Mouse (Mus musculus) adrenal gland, postnatal 14 days (tissue): ENCODE data around the gene P4htm. TPM values are rescaled to one million over a fixed set of nuclear protein-coding genes. Genes with fewer than 3 reads are reported as not detected.
"Not testable (repeated sequence)": the region's sequence is repeated elsewhere in the genome, so short reads cannot be mapped to it uniquely, and the experiment has no call there.

Experiments
- DNase-seq: peaks from one replicate; pipeline ENCODE4 v3.0.0; 2021; ENCODE audit warnings: mixed read lengths
- long read RNA-seq, 2 experiments: library from polyadenylated mRNA; stranded (forward); transcript quantifications; one replicate each; pipeline ENCODE4 v2.0.0; 2021
- total RNA-seq: library from RNA; stranded (reverse); gene quantifications from 2 replicates; pipeline ENCODE4 v1.2.3, GENCODE M21; 2021

P4htm gene
- total RNA-seq = 4.7 and 7.7 TPM in 2 replicates
- long read RNA-seq, experiment 1, transcript P4htm-201 (9 exons, 1,841 nt) = major isoform, 8 of 17 reads
- long read RNA-seq, experiment 1, partial matches to known transcripts = 5 of 17 reads
- long read RNA-seq, experiment 1, other reads (novel, unspliced or antisense) = 4 of 17 reads
- long read RNA-seq, experiment 2, transcript P4htm-201 (9 exons, 1,841 nt) = major isoform, 9 of 17 reads
- long read RNA-seq, experiment 2, partial matches to known transcripts = 6 of 17 reads
- long read RNA-seq, experiment 2, other reads (novel, unspliced or antisense) = 2 of 17 reads

DNA sequence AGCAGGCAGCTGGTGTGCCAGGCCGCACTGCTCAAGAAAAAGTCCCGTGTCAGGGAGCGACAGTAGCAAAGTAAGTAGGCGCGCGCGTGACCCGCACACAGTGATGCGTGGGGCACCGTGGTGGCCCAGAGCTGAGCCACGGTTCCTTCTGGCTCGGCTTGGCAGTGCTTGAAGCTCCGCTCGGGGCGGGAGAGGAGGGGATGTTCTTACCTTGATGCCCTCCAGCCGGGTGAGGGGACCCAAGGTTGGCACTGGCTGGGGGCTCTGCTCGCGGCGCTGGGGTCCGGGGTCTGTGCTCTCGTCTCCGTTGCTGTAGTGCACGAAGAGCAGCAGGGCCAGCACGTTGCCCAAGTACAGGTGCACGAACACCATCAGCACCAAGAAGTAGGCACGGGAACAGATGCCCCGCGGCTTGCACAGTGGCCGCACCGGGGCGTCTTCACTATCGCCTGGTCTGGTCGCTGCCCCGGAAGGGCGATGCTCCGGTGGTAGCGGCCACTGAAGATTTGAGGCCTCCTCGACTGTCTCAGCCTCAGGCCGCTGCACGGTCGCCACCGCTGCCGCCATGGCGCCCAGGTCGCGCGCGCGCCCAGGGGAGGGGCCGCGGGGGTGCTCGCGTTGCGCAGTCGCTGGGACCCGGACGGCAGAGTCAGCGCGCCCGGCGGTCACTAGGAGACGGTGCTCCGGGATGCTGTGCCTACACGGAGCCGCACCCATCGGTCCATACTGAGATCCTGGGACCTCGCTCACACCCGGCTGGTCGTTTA, at the start of gene P4htm:
TSS of gene P4htm (minus strand) at position 670 of the 767 bp plus-strand sequence.
- peak; percentile 86 for DNase-seq

DNA sequence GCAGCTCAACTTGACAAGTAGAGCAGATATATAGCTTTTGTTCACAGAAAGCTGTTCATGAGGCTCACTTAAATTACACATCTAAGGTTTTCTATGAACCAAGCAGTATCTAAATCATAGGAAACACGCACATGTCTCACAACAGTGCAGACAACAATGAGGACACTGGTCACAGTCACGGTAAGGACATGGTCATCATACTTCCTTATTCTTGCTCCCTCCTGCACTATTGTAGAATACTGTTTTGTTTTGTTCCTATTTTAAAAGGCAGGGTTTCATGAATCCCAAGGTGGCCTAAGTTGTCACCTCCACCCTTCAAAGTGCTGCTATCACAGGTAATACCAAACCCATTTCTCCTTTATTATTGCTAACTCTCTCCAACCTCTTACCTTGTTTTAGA, 42.4 kb upstream of the P4htm start:
- DNase-seq = no peak

DNA sequence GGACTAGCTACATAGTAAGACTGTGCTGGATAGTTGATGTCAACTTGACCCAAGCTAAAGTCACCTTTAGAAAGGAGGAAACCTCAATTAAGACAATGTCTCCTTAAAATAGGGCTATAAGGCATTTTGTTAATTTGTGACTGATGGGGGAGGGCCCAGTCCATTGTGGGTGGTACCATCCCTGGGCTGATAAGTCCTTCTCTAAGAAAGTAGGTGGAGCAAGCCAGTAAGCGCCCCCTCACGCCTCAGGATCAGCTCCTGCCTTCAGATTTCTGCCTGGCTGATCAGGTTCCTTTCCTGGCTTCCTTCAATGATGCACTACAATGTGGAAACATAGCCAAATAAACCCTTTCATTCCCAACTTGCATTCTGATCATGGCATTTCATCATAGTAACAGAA, 37.9 kb upstream of the P4htm start:
- DNase-seq = no peak

DNA sequence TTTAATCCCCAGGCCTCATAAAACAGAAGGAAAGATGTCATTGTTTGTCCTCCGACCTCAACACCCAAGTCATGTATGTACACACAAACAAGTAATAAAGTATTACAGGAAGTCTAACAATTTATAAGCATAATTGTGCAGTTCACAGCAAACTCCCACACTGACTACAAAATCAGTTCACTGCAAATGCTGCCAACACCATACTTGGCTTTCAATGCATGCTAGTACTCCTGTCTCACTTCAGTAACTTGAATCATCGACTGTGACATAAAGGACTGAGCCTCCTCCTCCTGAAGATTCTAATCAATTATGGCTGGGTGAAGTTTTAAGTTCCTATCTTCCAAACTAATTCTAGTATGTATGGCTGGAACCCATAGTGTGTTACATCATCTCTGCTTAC, 36.4 kb upstream of the P4htm start:
- DNase-seq = no peak

DNA sequence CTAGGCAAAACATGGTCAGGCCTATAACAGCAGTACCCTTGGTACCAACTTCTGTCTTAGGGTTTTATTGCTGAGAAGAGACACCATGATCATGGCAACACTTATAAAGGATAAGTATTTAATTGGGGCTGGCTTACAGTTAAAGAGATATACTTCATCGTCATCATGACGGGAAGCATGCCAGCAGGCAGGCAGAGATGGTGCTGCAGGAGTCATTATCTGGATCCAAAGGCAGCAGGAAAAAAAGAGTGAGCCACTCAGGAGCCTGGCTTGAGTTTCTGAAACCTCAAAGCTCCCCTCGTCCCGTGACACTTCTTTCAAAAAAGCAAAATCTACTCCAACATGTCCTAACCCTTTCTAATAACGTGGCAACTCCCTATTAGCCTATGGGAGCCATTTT, 34.9 kb upstream of the P4htm start:
- DNase-seq = no peak

DNA sequence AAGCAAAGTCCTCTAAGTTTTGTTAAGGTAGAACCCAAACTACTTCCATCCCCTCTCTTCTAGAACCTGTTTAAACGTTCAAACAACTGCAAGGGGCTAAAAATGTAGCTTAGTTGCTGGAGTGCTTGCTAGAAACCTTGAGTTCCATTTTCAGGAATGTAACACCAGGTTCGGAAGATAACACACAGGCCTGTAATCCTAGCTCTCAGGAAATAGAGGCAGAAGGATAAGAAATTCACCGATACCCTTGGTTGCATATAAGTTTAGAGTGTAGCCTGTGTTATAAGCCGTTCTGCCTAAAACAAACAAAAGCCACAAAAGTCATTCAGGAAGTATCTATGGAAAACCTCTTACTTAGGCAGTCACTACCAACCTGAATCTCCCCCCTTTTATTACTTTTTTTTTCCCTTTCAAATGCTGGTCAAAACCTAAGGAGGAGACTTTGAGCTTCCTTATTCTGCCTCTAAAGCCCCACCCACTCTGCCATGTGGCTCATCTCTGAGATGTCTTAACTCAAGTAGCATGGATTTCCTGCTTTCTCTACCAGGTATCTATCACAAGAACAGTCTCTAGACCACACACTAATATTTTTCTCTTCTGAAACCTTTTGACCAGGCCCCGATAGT, 34.3 kb upstream of the P4htm start:
- no peak for DNase-seq

DNA sequence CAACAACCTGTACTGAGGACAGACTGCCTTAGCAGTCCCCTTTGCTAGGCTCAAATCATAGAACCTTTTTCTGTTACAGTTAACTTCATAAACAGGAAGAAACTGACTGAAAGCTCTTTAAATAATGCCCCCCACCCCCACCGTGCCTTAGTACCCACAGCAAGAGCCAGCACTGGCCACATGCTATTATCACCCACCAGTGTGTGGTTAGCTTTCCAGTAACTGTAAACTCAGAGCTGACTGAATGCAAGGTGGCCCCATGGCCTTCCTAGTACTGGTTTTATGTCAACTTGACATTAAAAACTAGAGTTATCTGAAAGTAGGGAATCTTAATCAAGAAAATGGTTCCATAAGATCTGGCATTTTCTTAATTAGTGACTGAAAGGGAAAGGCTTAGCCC, 33.2 kb upstream of the P4htm start:
- DNase-seq = no peak

DNA sequence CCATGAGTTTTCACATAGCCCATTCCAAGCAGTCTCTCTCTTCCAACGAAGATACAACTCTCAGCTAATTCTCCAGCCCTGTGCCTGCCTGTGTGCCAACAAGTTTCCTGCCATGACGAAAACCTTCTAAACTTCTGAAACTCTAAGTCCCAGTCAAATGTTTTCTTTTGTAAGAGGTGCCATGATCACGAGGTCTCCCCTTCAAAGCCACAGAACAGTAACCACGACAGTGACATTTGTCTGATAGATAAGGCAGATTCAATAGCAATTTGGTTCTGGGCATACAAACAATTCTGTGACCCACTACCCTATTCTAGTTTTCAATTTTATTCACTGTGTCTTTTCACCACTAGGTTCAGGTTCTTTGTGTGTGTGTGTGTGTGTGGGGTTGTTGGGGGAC, 30.7 kb upstream of the P4htm start:
- DNase-seq = no peak

DNA sequence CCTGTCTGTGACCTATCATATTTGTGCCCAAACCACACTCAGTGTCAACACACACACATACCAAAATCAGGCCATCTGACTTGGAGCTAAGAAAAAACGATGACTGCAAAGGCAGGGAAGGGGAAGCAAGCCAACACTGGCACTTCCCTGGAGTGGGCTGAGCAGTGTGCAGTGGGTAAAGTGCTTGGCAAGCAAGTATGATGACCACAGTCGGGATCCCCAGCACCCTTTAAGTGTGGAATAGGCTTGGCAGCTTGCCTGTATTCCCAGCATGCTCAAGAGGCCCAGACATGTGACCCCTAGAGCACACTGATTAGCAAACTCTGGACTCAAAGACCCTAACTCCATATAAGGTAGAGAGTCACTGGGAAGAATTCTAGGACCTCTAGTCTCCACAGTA, 29.0 kb upstream of the P4htm start:
- DNase-seq = peak; percentile 10

DNA sequence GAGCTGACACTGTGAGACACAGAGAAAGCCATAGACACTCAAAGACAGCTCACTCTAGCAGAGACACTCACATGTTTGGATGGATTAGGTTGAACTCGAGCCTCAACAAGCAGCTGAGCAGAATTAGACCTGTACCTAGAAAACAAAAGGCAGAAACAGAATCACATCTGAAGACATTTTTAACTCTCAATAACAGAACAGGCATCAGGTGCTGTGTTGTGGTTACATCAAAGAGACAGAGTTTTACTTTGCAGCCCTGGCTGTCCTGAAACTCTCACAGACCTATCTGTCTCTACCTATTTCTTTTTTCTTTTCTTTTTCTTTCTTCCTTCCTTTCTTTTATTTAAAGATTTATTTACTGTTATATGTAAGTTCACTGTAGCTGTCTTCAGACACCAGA, 19.8 kb upstream of the P4htm start:
- no peak for DNase-seq

DNA sequence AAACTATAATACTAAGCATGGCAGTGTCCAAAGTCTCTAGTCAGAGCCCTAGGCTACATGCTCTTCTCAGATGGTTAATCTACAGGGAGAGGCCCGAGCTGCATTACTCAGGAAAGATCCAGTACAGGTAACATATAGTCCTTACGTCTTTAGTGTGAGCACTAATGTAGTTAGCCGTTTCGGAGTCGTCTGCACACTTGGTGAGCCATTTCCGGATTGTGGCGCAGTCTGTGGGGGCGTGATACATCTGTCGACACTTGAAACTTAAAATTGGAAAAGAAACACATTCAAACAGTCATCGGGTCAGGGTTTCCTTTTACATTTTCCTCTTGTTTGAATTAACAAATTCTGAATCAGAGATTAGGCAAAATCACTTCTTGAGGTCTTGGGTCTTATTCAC, 14.0 kb upstream of the P4htm start:
- no peak for DNase-seq

DNA sequence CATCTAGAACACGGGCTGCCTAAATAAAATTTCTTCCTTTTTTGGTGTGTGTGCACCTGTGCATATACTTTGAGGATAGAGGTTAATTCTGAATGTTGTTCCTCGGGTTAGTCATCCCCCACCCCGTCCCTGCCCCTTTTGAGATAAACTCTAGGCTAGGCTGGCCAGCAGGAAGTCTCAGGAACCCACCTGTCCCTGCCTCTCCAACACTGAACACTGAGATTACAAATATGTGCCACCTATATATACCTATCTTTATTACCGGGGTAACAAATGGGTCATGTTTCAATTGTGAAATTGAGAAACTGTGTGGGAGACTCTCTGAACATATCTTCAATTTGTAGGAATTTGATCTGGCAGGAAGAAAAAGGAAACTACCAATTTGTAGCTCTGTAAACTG, 11.4 kb upstream of the P4htm start:
- DNase-seq = no peak

DNA sequence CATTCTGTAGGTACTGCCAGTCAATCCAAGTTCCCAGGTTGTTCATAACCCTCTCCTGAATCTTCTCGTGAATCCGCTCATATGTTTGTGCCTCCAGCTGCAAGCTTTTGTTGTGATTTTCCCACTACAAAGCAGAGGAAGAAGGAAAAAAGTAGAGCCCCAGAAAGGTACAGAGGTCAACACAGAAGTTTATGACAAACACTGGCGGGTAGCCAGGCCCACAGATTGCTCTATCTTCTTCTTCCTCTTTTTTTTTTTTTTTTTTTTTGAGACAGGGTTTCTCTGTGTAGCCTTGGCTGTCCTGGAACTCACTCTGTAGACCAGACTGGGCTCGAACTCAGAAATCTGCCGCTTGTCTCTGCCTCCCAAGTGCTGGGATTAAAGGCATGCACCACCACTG, 10.5 kb upstream of the P4htm start:
- DNase-seq = not testable (repeated sequence)

DNA sequence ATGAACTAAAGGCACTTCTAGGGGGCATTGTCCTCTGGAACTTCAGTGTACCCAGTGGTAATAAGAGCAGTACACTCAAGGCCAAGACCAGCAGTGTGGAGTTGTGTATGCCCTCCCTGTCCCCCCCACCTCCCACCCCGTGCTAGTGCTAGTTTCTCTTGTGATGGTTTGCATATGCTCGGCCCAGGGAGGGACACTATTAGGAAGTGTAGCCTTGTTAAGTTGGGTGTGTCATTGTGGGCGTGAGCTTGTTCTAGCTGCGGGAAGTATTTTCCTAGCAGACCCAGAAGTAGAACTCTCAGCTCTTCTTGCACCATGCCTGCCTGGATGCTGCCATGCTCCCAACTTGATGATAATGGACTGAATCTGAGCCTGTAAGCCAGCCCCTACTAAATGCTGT, 4.5 kb upstream of the P4htm start:
- DNase-seq = no peak

DNA sequence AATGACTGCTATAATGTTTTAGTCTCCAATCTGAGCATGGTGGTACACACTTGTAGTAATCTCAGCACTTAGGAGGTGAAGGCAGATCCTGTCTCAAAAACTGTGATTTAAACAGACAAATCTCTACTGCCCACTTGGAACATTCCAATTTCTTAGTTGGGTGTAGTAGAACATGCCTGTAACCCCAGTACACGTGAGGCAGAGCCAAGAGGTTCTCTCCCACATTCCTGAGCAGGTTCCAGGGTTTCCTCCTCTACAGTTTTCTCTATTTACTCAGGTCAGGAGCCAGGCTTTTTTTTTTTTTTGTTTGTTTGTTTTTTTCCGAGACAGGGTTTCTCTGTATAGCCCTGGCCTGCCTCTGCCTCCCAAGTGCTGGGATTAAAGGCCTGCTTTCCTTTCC, 2.5 kb upstream of the P4htm start:
- no peak for DNase-seq

DNA sequence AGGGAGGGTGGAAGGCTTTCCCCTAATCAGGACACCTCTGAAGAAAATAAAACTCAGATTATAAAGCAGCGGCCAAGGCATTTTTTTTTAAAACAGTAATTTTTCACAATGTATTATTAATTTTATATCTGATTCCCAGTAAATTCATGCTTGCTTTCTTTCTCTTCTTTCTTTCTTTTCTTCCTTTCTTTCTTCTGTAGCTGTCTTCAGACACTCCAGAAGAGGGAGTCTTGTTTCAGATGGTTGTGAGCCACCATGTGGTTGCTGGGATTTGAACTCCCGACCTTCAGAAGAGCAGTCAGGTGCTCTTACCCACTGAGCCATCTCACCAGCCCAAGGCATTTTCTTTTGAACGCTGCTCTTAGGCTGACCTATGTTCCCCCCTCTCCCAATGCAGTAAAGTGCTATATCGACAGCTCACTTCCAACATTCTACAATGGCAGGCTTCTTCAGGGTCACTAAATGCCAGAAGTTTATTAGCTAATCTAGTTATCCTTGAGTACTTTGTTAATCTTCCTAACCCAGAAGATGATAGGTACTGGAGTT, 1.6 kb upstream of the P4htm start:
- no peak for DNase-seq

DNA sequence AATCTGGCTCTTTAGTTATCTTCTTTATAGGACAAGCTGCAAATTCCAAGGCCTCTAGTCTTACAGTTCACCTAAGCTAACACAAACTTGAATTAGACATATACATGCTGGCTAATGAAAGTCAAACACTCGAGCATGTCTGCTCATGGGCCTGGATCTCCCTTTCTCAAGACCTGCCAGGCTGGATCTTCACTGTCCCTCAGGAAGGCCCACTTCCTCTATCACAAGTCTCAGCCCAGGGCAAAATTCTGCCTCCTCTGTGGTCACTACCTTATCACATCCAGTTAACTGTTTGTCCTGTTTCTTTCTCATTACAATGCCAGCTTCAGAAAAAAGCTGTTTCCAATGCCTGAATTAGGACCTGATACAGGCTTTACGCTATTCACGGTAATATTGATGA, 3.1 kb downstream of the P4htm start:
- DNase-seq = no peak

DNA sequence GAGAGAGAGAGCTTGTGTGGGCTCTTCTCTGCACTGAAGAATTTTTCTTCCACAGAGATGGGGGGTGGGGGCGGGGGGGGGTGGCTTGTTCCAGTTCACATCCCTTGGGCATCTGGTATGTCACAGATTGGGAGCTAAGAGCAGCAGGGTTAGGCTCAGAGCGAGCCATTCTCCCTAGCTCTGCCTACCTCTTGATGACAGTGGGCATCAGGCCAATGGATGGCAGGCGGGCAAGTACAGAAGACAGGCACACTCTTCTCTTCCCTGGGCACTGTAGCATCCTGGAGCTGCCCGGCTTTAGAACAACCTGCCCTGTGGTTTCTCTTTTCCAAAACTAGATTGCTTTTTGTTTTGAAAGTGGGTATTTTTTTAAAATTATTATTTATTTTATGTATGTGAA, 6.0 kb downstream of the P4htm start:
- no peak for DNase-seq

DNA sequence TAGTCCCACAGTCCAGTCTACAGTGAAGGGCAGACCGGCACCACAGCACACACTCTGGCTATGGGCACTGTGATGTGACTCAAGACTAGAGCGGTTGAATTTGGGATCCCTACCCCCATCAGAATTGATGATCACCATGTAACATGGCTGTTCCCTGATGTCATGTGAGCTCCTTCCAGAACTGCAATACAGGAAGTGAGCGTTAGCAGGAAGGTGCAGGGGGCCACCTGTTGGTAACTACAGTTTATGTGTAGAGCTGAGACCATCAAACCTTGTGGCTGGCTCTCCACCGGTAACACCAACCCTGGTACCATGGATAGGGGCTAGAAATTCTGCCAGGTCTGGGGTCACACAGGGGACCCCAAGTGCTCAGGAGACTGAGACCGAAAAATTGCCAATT, 8.2 kb downstream of the P4htm start:
- DNase-seq = no peak

DNA sequence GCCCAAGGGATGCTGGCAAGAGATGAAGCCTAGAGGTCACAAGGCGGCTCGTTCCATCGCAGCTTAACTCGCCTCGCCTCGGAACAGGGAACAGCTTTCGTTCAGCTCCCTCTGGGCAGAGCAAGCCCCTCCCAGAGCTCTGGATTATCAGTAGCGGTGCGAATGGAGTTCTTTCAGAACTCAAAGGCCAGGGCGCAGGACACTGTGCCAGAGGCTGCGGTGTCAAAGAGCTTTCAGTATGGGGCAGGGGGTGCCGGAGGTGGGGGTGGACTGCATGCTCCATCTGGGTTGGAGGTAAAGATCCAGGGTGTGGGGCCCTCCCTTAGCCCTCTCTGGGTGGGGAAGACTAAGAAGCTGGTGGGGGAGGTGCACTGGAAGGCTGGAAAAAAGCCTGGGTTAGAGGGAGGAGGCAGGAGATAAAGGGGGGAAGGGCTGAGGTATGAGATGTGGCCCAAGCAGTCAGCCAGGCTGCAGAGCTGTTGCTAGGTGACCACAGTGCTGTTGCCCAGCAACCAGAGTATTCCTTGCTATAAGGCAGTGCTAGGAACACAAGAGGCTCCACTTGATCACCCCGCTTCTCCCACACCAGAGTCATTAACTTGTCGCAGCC, 9.8 kb downstream of the P4htm start:
- peak; percentile 84 for DNase-seq

DNA sequence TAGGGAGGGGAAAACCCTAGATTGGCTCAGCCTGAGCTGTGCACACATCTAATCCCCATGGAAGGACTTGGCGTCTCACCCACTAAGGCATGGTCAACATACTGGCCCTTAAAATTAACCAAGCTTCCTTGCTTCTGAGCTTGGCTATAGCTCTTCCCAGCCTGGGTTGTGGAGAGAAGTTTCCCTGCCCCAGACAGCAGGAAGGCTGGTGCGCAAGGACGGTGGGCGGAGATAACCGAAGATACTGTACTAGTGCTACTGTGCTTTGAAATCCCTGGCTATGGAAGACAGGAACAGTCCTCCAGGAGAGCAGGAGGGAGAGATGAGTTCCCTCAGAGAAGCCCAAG, 18.1 kb downstream of the P4htm start:
- peak; percentile 71 for DNase-seq

DNA sequence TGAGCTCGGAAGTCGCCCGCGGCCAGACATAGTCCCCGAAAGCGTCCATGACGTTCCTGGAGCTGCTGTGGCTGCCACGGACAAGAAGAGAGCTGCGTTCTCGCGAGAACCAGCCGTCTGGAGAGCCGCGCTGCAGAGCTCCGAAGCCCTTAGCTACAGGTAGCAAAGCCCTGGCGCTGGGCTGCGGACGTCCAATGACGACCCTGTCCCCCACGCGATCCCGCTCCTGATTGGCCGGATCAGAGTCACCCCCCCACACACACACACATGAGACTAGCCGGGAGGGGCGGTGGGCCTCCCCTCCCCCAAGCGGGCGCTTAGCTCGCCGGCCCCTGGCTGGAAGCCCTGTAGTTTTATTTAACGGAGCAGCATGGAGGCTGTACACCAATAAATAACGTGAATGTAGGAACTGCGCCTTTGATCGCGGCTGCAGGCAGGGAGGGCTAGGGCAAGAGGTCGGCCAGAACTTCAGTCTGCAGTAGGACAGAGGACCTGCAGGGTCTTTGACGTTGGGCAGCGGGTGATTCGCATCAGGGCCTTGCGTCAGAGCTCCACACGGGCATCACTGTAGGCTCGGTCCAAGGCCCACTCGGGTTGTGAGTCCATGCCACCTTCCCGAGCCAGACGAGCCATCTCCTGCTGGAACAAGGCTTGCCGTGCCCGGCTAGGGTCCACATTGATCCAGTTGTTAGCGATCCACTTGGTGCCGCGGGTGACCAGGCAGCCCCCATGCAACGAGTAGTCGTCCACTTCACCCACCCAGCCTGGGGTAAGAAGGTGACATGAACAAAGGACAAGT, 18.7 kb downstream of the P4htm start, which contains the start of gene Wdr6:
TSS of gene Wdr6 (minus strand) at position 195 of the 799 bp plus-strand sequence.
- peak; percentile 97 for DNase-seq
